Comparison of ENCODE assay signal across 8 mouse cellular contexts in genomic region chr11:94473707-94474543, GRCm38 (mm10). TPM values are rescaled to one million over a fixed set of nuclear protein-coding genes. Genes with fewer than 3 reads are reported as not detected.
DNase-seq lines count a peak whose midpoint lies in the region; ATAC-seq and TF ChIP-seq lines count a peak whose summit lies in the region.

Gene Cacna1g (minus strand): TSS chr11:94474198.

- no peaks in the 10 kb centered on the region for H3K9me3 ChIP-seq in embryonic facial prominence, embryonic 13.5 days
- H3K9me3 ChIP-seq in midbrain, embryonic 11.5 days (ENCODE audit: control insufficient read depth, low read length): no peaks in the 10 kb centered on the region

- H3K9ac ChIP-seq in embryonic facial prominence, embryonic 13.5 days: peak within 1 kb of the TSS; percentile 99
- H3K9ac ChIP-seq in midbrain, embryonic 11.5 days (ENCODE audit: low read length): peak within 1 kb of the TSS; percentile 92

- peak within 1 kb of the TSS; percentile 78 for H3K4me2 ChIP-seq in embryonic facial prominence, embryonic 13.5 days
- peak within 1 kb of the TSS; percentile 98 for H3K4me2 ChIP-seq in midbrain, embryonic 11.5 days

- under 1% methylated on average over 52 of the region's 71 CpGs for WGBS in embryonic facial prominence, embryonic 13.5 days
- under 1% methylated on average over 40 of the region's 71 CpGs for WGBS in midbrain, embryonic 11.5 days
- 0% methylated on average over 65 of the region's 71 CpGs for WGBS in small intestine, adult 2 months

- H3K27ac ChIP-seq in embryonic facial prominence, embryonic 13.5 days: peak within 1 kb of the TSS; percentile 99
- H3K27ac ChIP-seq in midbrain, embryonic 11.5 days (ENCODE audit: low read depth, low read length): peak within 1 kb of the TSS; percentile 57; the same call in 1 of the 2 replicates
- no peak within 1 kb of the TSS for H3K27ac ChIP-seq in small intestine, adult 2 months (ENCODE audit: insufficient read depth, low read depth, low read length)

- H3K36me3 ChIP-seq in embryonic facial prominence, embryonic 13.5 days: no peaks in the 10 kb centered on the region
- H3K36me3 ChIP-seq in midbrain, embryonic 11.5 days (ENCODE audit: control insufficient read depth, insufficient read depth, low read length): no peaks in the 10 kb centered on the region
- no peaks in the 10 kb centered on the region for H3K36me3 ChIP-seq in small intestine, adult 2 months (ENCODE audit: control insufficient read depth, insufficient read depth, low read length)

- no peak for TF ChIP-seq POLR2A in small intestine, adult 2 months (IDR thresholded peaks at IDR 0.05; ENCODE audit: low read depth, low read length)

- H3K4me3 ChIP-seq in embryonic facial prominence, embryonic 13.5 days: peak within 1 kb of the TSS; percentile 97
- H3K4me3 ChIP-seq in midbrain, embryonic 11.5 days (ENCODE audit: low read depth, low read length): peak within 1 kb of the TSS; percentile 72
- H3K4me3 ChIP-seq in small intestine, adult 2 months (ENCODE audit: low read depth, low read length): peak within 1 kb of the TSS; percentile 56

- TF ChIP-seq CTCF in small intestine, adult 2 months (IDR thresholded peaks at IDR 0.05; ENCODE audit: extremely low read depth, insufficient read length, insufficient replicate concordance, low read depth, low read length): no peak

- peaks cover 55% of the 10 kb centered on the region for H3K4me1 ChIP-seq in embryonic facial prominence, embryonic 13.5 days
- H3K4me1 ChIP-seq in midbrain, embryonic 11.5 days (ENCODE audit: control insufficient read depth, insufficient read depth, low read length): peaks cover 48% of the 10 kb centered on the region
- peaks cover 7% of the 10 kb centered on the region for H3K4me1 ChIP-seq in small intestine, adult 2 months (ENCODE audit: control insufficient read depth, insufficient read depth, insufficient read length, low read length)

- peak; percentile 90 for DNase-seq in 3T3-L1 (ENCODE audit: low read depth, low spot score)
- peak; percentile 74 to 75 for DNase-seq in adrenal gland, postnatal 4 days (ENCODE audit: low spot score in 2 of 2)
- DNase-seq in heart, adult 11 months: peak; percentile 100
- peak; percentile 82 for DNase-seq in kidney, adult 11 months
- peak; percentile 81 for DNase-seq in left cerebral cortex, postnatal 4 days
- peak; percentile 96 for DNase-seq in midbrain, embryonic 11.5 days (ENCODE audit: low spot score, missing footprints)

- peaks cover 33% of the 10 kb centered on the region for H3K27me3 ChIP-seq in embryonic facial prominence, embryonic 13.5 days
- peaks cover 18% of the 10 kb centered on the region; the same call in 1 of the 2 replicates for H3K27me3 ChIP-seq in midbrain, embryonic 11.5 days (ENCODE audit: control insufficient read depth, insufficient read depth, low read length)
- H3K27me3 ChIP-seq in small intestine, adult 2 months (ENCODE audit: control insufficient read depth, insufficient read depth, low read length): peaks cover 49% of the 10 kb centered on the region

- peak; percentile 89 for ATAC-seq in embryonic facial prominence, embryonic 13.5 days (ENCODE audit: insufficient number of reproducible peaks, insufficient read depth, low FRiP score, low TSS enrichment, low read depth)
- ATAC-seq in midbrain, embryonic 11.5 days (ENCODE audit: low FRiP score): peak; percentile 87

- intact Hi-C loops in left cerebral cortex, postnatal 4 days (cut with DNase I): loop anchor here (5.0 kb wide), 1 partner anchor 147 kb away; the partner anchor contains the start of gene Ankrd40

RNA-seq across cellular contexts. Expression of gene Cacna1g, which starts in this region (rescaled TPM):
- total RNA-seq in adrenal gland, postnatal 4 days (2021): 10 to 100 TPM in 1 of 2 experiments, 1 to 10 TPM in 1; 8.7 to 12.0 TPM
- polyA plus RNA-seq in embryonic facial prominence, embryonic 13.5 days (2015; fragmentation: Nextera tagmentation; extraction: Ambion mirVana): 38.2 and 41.8 TPM in 2 replicates
- total RNA-seq in left cerebral cortex, postnatal 4 days (2021): 100 to 1,000 TPM; 180 to 184 TPM
- 7.6 and 9.3 TPM in 2 replicates for polyA plus RNA-seq in midbrain, embryonic 11.5 days (2014; fragmentation: Nextera tagmentation; extraction: Ambion mirVana)
- polyA plus RNA-seq in small intestine, adult 2 months (2012; rRNA removed): 6.9 and 10.7 TPM in 2 replicates

Comparison
In these comparisons a context has a peak if more than half of its experiments do, and no peak if none do; other contexts are left out.
1. RNA of gene Cacna1g (total RNA-seq): 180 to 184 TPM in left cerebral cortex, postnatal 4 days; 8.7 to 12.0 TPM in adrenal gland, postnatal 4 days; every median in the first group is over 10 times any median in the second.
2. Peak in every context shown above with its lines, with median percentiles within 50 percentile points of each other: DNase-seq and H3K4me3 ChIP-seq.